Comparison of ENCODE assay signal across 9 mouse cellular contexts in genomic region chr5:124186981-124187507, GRCm38 (mm10).
A peak's percentile ranks its signal among the peaks of the same experiment; 100 is the strongest.
DNase-seq lines count a peak whose midpoint lies in the region; ATAC-seq lines count a peak whose summit lies in the region.
"Had no signal": no experiment of that assay in that cellular context is flagged by ENCODE, and none has a peak within 500 bp of the region (broad histone marks: within the 10 kb centered on the region; RNA-seq: fewer than 3 reads in every experiment).

No protein-coding gene starts in this region.

- peak overlapping the region; percentile 14; the same call in 1 of the 2 replicates for H3K4me3 ChIP-seq in embryonic facial prominence, embryonic 12.5 days
- H3K4me3 ChIP-seq in hindbrain, embryonic 15.5 days: peak overlapping the region; percentile 35
- peak overlapping the region; percentile 19 for H3K4me3 ChIP-seq in limb, embryonic 13.5 days

- H3K9ac ChIP-seq in embryonic facial prominence, embryonic 12.5 days: peak overlapping the region; percentile 16; the same call in 1 of the 2 replicates
- peak overlapping the region; percentile 51 for H3K9ac ChIP-seq in hindbrain, embryonic 15.5 days
- peak overlapping the region; percentile 52 for H3K9ac ChIP-seq in limb, embryonic 13.5 days

- H3K4me1 ChIP-seq in embryonic facial prominence, embryonic 12.5 days: peaks cover 37% of the 10 kb centered on the region
- peaks cover 70% of the 10 kb centered on the region for H3K4me1 ChIP-seq in hindbrain, embryonic 15.5 days (replicated peaks)
- peaks cover 56% of the 10 kb centered on the region for H3K4me1 ChIP-seq in limb, embryonic 13.5 days

- DNase-seq in layer of hippocampus, adult 11-12 months (ENCODE audit: low spot score): peak; percentile 78
- DNase-seq in layer of hippocampus, adult 9-10 months (ENCODE audit: low spot score): no peak
- DNase-seq in right cerebral cortex, postnatal 36 days (ENCODE audit: low spot score in 2 of 2): peak; percentile 78 to 84
- DNase-seq in urinary bladder, adult 2 months (ENCODE audit: low spot score): no peak
- DNase-seq in natural killer cell, adult 2 months (ENCODE audit: low spot score in 2 of 2): no peak

- ATAC-seq in embryonic facial prominence, embryonic 12.5 days (ENCODE audit: insufficient number of reproducible peaks, insufficient read depth, low FRiP score, low TSS enrichment): peak; percentile 52
- ATAC-seq in hindbrain, embryonic 15.5 days (ENCODE audit: low FRiP score, low read depth): peak; percentile 78
- peak; percentile 20; the same call in 1 of the 2 replicates for ATAC-seq in limb, embryonic 13.5 days (ENCODE audit: low FRiP score, low read depth)
- ATAC-seq: Patski had no signal

- WGBS in embryonic facial prominence, embryonic 12.5 days: 10% methylated on average over 21 of the region's 22 CpGs
- WGBS in hindbrain, embryonic 15.5 days: 3% methylated on average over 21 of the region's 22 CpGs
- WGBS in limb, embryonic 13.5 days: 9% methylated on average over 22 of the region's 22 CpGs

- 0 out of 2 replicates have a peak, but pooled peaks cover 4% of the 10 kb centered on the region for H3K27me3 ChIP-seq in embryonic facial prominence, embryonic 12.5 days
- H3K27me3 ChIP-seq in hindbrain, embryonic 15.5 days: no peaks in the 10 kb centered on the region
- H3K27me3 ChIP-seq in limb, embryonic 13.5 days: peaks cover 6% of the 10 kb centered on the region
- H3K27me3 ChIP-seq: Patski had no signal

- H3K9me3 ChIP-seq in embryonic facial prominence, embryonic 12.5 days: no peaks in the 10 kb centered on the region
- H3K9me3 ChIP-seq in hindbrain, embryonic 15.5 days: no peaks in the 10 kb centered on the region
- no peaks in the 10 kb centered on the region for H3K9me3 ChIP-seq in limb, embryonic 13.5 days

- no peaks in the 10 kb centered on the region for H3K36me3 ChIP-seq in embryonic facial prominence, embryonic 12.5 days
- no peaks in the 10 kb centered on the region for H3K36me3 ChIP-seq in hindbrain, embryonic 15.5 days
- H3K36me3 ChIP-seq in limb, embryonic 13.5 days: no peaks in the 10 kb centered on the region

- H3K4me2 ChIP-seq in embryonic facial prominence, embryonic 12.5 days (replicated peaks): peak overlapping the region; percentile 45
- peak overlapping the region; percentile 61 for H3K4me2 ChIP-seq in hindbrain, embryonic 15.5 days
- peak overlapping the region; percentile 54 for H3K4me2 ChIP-seq in limb, embryonic 13.5 days (replicated peaks)

- peak overlapping the region; percentile 38; the same call in 1 of the 2 replicates for H3K27ac ChIP-seq in embryonic facial prominence, embryonic 12.5 days
- H3K27ac ChIP-seq in hindbrain, embryonic 15.5 days (replicated peaks): peak overlapping the region; percentile 87
- peak overlapping the region; percentile 22; the same call in 1 of the 2 replicates for H3K27ac ChIP-seq in limb, embryonic 13.5 days

Comparison
In these comparisons a context has a peak if more than half of its experiments do, and no peak if none do; other contexts are left out.
1. DNase-seq: peak in layer of hippocampus, adult 11-12 months (single experiment) and right cerebral cortex, postnatal 36 days (2 of 2); none in layer of hippocampus, adult 9-10 months (single experiment), urinary bladder, adult 2 months (single experiment) and natural killer cell, adult 2 months (0 of 2).
2. ATAC-seq: peak in every context shown above with its lines; median percentile 78 in hindbrain, embryonic 15.5 days; 52 in embryonic facial prominence, embryonic 12.5 days; 20 in limb, embryonic 13.5 days.
3. H3K27ac ChIP-seq: peak in every context shown above with its lines; median percentile 87 in hindbrain, embryonic 15.5 days; 38 in embryonic facial prominence, embryonic 12.5 days; 22 in limb, embryonic 13.5 days.
4. Peak in every context shown above with its lines, with median percentiles within 50 percentile points of each other: H3K4me2 ChIP-seq, H3K4me3 ChIP-seq and H3K9ac ChIP-seq.